ENCODE assay signal across 25 mouse cellular contexts in the genomic region with DNA sequence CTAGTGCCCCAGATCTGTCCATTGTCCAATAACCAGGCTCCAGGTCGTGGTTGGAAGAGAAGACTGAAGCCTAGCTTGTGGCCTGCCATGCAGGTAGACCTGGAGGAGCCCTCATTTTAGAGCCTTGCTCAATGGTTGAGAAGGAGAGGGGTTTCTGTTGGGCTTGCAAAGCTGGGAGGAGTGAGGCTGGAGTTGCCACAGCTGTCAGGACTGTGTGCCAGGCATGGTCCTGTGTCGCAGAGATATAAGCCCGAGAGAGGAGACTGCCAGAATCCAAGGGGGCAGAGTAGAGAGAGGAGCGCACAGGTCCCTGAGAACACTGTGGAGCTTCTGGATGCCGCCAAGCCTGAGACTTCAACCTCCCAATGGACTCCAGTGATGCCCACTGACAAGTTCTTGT. TPM values are rescaled to one million over a fixed set of nuclear protein-coding genes. Genes with fewer than 3 reads are reported as not detected.
A peak's percentile ranks its signal among the peaks of the same experiment; 100 is the strongest.
DNase-seq lines count a peak whose midpoint lies in the region; TF ChIP-seq lines count a peak whose summit lies in the region.
"Had no signal": no experiment of that assay in that cellular context is flagged by ENCODE, and none has a peak within 500 bp of the region (broad histone marks: within the 10 kb centered on the region; RNA-seq: fewer than 3 reads in every experiment).

No protein-coding gene starts in this region.

- H3K27me3 ChIP-seq in spleen, adult 2 months (ENCODE audit: control insufficient read depth, insufficient read depth, low read length) = no peaks in the 10 kb centered on the region
- peaks cover 13% of the 10 kb centered on the region; the same call in 1 of the 2 replicates for H3K27me3 ChIP-seq in embryonic facial prominence, embryonic 10.5 days (replicated peaks; ENCODE audit: low read depth, poor library complexity, severe bottlenecking)
- H3K27me3 ChIP-seq: embryonic facial prominence, embryonic 12.5 days; limb, embryonic 12.5 days; midbrain, embryonic 15.5 days had no signal

- 74% methylated on average over 5 of the region's 5 CpGs for WGBS in spleen, adult 2 months
- WGBS in embryonic facial prominence, embryonic 10.5 days = 89% methylated on average over 5 of the region's 5 CpGs

- peak overlapping the region; percentile 86 for H3K27ac ChIP-seq in layer of hippocampus, adult 2 months
- peak overlapping the region; percentile 32; the same call in 1 of the 2 replicates for H3K27ac ChIP-seq in spleen, adult 2 months (ENCODE audit: insufficient read depth, low read length)
- H3K27ac ChIP-seq in embryonic facial prominence, embryonic 10.5 days (replicated peaks) = peak overlapping the region; percentile 4; the same call in 1 of the 2 replicates
- H3K27ac ChIP-seq: embryonic facial prominence, embryonic 12.5 days; heart, adult 2 months; heart, embryonic 13.5 days; kidney, postnatal 0 days; limb, embryonic 12.5 days; midbrain, embryonic 15.5 days had no signal

- no peak for DNase-seq in layer of hippocampus, adult 2 months (ENCODE audit: low spot score in 2 of 2)
- DNase-seq in layer of hippocampus, postnatal 14 days (ENCODE audit: low spot score in 2 of 2) = no peak
- no peak for DNase-seq in spleen, adult 2 months (ENCODE audit: low read depth in 1 of 2, low spot score in 2 of 2)
- DNase-seq in spleen, postnatal 14 days (ENCODE audit: low spot score in 2 of 2) = no peak
- no peak for DNase-seq in embryonic facial prominence, embryonic 10.5 days (ENCODE audit: low spot score)
- DNase-seq in liver = no peak
- DNase-seq in neural tube, embryonic 10.5 days (ENCODE audit: extremely low spot score, low spot score) = no peak
- DNase-seq: adrenal gland, postnatal 14 days; cerebellum, adult 8-10 months; gastrocnemius, adult 2 months; heart, postnatal 10 days; kidney, adult 8-10 months; kidney, postnatal 4 days; right cerebral cortex, postnatal 25 days; thymus, postnatal 14 days had no signal

- TF ChIP-seq POLR2A in spleen, adult 2 months (IDR thresholded peaks at IDR 0.05; ENCODE audit: low read depth, low read length) = no peak

- H3K9me3 ChIP-seq in embryonic facial prominence, embryonic 10.5 days = no peaks in the 10 kb centered on the region
- H3K9me3 ChIP-seq: embryonic facial prominence, embryonic 12.5 days; heart, embryonic 13.5 days; limb, embryonic 12.5 days; midbrain, embryonic 15.5 days had no signal

- H3K4me3 ChIP-seq in layer of hippocampus, adult 2 months = no peak overlapping the region
- H3K4me3 ChIP-seq in spleen, adult 2 months (ENCODE audit: extremely low read depth, insufficient read depth, insufficient read length) = no peak overlapping the region
- H3K4me3 ChIP-seq in embryonic facial prominence, embryonic 10.5 days = no peak overlapping the region
- H3K4me3 ChIP-seq: embryonic facial prominence, embryonic 12.5 days; gastrocnemius, adult 2 months; heart, adult 2 months; heart, embryonic 13.5 days; limb, embryonic 12.5 days; midbrain, embryonic 15.5 days had no signal

- no peak for TF ChIP-seq CTCF in layer of hippocampus, adult 2 months (conservative IDR thresholded peaks at IDR 0.05)
- TF ChIP-seq CTCF in spleen, adult 2 months (IDR thresholded peaks at IDR 0.05; ENCODE audit: extremely low read depth, insufficient read depth, insufficient read length, insufficient replicate concordance) = no peak

- H3K4me1 ChIP-seq in spleen, adult 2 months (ENCODE audit: control insufficient read depth, insufficient read depth, insufficient read length) = peaks cover 8% of the 10 kb centered on the region; the same call in 1 of the 2 replicates
- H3K4me1 ChIP-seq in embryonic facial prominence, embryonic 10.5 days = peaks cover 40% of the 10 kb centered on the region

- H3K36me3 ChIP-seq in spleen, adult 2 months (ENCODE audit: control insufficient read depth, insufficient read depth, low read length) = no peaks in the 10 kb centered on the region
- H3K36me3 ChIP-seq in embryonic facial prominence, embryonic 10.5 days (replicated peaks) = no peaks in the 10 kb centered on the region
- H3K36me3 ChIP-seq: embryonic facial prominence, embryonic 12.5 days; heart, embryonic 13.5 days; limb, embryonic 12.5 days; midbrain, embryonic 15.5 days had no signal

RNA-seq across cellular contexts. Expression of a gene that starts 12.8 kb away (rescaled TPM):
- total RNA-seq in layer of hippocampus, adult 2 months (2021) = 100 to 1,000 TPM; 163 to 171 TPM
- total RNA-seq in layer of hippocampus, postnatal 14 days (2021) = 100 to 1,000 TPM; 113 to 117 TPM
- 12.3 and 13.5 TPM in 2 replicates for polyA plus RNA-seq in spleen, adult 2 months (2012; rRNA removed)
- polyA plus RNA-seq in embryonic facial prominence, embryonic 10.5 days (2016; fragmentation: Nextera tagmentation; extraction: Ambion mirVana) = 9.3 and 9.8 TPM in 2 replicates
- total RNA-seq: megakaryocyte-erythroid progenitor cell, adult 5-6 weeks; neutrophil, adult 5-6 weeks had no signal
- polyA plus RNA-seq: CD4-positive, CD25-positive, alpha-beta regulatory T cell, adult 4 months had no signal

RNA-seq across cellular contexts. Expression of a gene that starts 29.7 kb away (rescaled TPM):
- 1 to 10 TPM; 3.0 to 3.6 TPM for total RNA-seq in layer of hippocampus, adult 2 months (2021)
- total RNA-seq in layer of hippocampus, postnatal 14 days (2021) = 1 to 10 TPM; 3.0 to 6.0 TPM
- 36.0 and 46.0 TPM in 2 replicates for polyA plus RNA-seq in spleen, adult 2 months (2012; rRNA removed)
- 1.8 and 3.0 TPM in 2 replicates for polyA plus RNA-seq in embryonic facial prominence, embryonic 10.5 days (2016; fragmentation: Nextera tagmentation; extraction: Ambion mirVana)
- total RNA-seq: hematopoietic stem cell, adult 5-6 weeks; megakaryocyte-erythroid progenitor cell, adult 5-6 weeks had no signal
- polyA plus RNA-seq: CD4-positive, CD25-positive, alpha-beta regulatory T cell, adult 4 months had no signal

Comparison
In these comparisons a context has a peak if more than half of its experiments do, and no peak if none do; other contexts are left out.
1. H3K27ac ChIP-seq: peak in every context shown above with its lines; median percentile 86 in layer of hippocampus, adult 2 months; 32 in spleen, adult 2 months; 4 in embryonic facial prominence, embryonic 10.5 days.